Mouse (Mus musculus) mesoderm, embryonic 11.5 days (tissue): ENCODE results near the gene Kynu.

Experiments used
- DNase-seq: peaks from one replicate; pipeline ENCODE4 v3.0.0-alpha.2; 2012; ENCODE audit warnings: low read depth, low spot score

Kynu gene

GRCm38 (mm10) chr2:43555062-43555888 is at the start of gene Kynu:
Kynu (plus strand) TSS chr2:43555329.
- peak; percentile 61 for DNase-seq

- no peak for DNase-seq
These were observed 48.9 kb upstream of the Kynu start for GRCm38 (mm10) chr2:43506182-43506581.

- no peak for DNase-seq
These were observed 41.3 kb upstream of the Kynu start for GRCm38 (mm10) chr2:43513852-43514251.

GRCm38 (mm10) chr2:43534417-43534816 is 20.7 kb upstream of the Kynu start:
- no peak for DNase-seq

GRCm38 (mm10) chr2:43542615-43543014 is 12.5 kb upstream of the Kynu start:
- no peak for DNase-seq

- DNase-seq, result no peak
These were observed 9.5 kb upstream of the Kynu start for GRCm38 (mm10) chr2:43545665-43546064.

GRCm38 (mm10) chr2:43546448-43546847 is 8.7 kb upstream of the Kynu start:
- DNase-seq, result no peak

GRCm38 (mm10) chr2:43554216-43554615 is 913 bp upstream of the Kynu start:
- no peak for DNase-seq

- peak; percentile 9 for DNase-seq
These were observed 758 bp downstream of the Kynu start for GRCm38 (mm10) chr2:43555889-43556285.

GRCm38 (mm10) chr2:43556985-43557384 is 1.9 kb downstream of the Kynu start:
- no peak for DNase-seq

GRCm38 (mm10) chr2:43561209-43561608 is 6.1 kb downstream of the Kynu start:
- no peak for DNase-seq

GRCm38 (mm10) chr2:43562779-43563178 is 7.7 kb downstream of the Kynu start:
- no peak for DNase-seq

- no peak for DNase-seq
These were observed 13.3 kb downstream of the Kynu start for GRCm38 (mm10) chr2:43568406-43568805.

- DNase-seq, result no peak
These were observed 18.4 kb downstream of the Kynu start for GRCm38 (mm10) chr2:43573526-43573925.

- no peak for DNase-seq
These were observed 28.2 kb downstream of the Kynu start for GRCm38 (mm10) chr2:43583243-43583812.

- DNase-seq, result no peak
These were observed 30.4 kb downstream of the Kynu start for GRCm38 (mm10) chr2:43585508-43585907.

- no peak for DNase-seq
These were observed 32.7 kb downstream of the Kynu start for GRCm38 (mm10) chr2:43587832-43588231.

- no peak for DNase-seq
These were observed 37.0 kb downstream of the Kynu start for GRCm38 (mm10) chr2:43592001-43592704.

GRCm38 (mm10) chr2:43613571-43613970 is 58.4 kb downstream of the Kynu start:
- DNase-seq, result peak; percentile 84

- no peak for DNase-seq
These were observed 66.0 kb downstream of the Kynu start for GRCm38 (mm10) chr2:43621140-43621539.

- DNase-seq, result peak; percentile 9
These were observed 67.7 kb downstream of the Kynu start for GRCm38 (mm10) chr2:43622844-43623243.

GRCm38 (mm10) chr2:43631786-43632185 is 76.7 kb downstream of the Kynu start:
- no peak for DNase-seq

GRCm38 (mm10) chr2:43636498-43636897 is 81.4 kb downstream of the Kynu start:
- no peak for DNase-seq
